Mouse (Mus musculus): ENCODE results near the gene Ift172.

- TF ChIP-seq CTCF (IDR thresholded peaks at IDR 0.05; ENCODE audit: extremely low read depth, insufficient read depth, insufficient read length, insufficient replicate concordance) (no peak), POLR2A (IDR thresholded peaks at IDR 0.05; ENCODE audit: low read depth, low read length) (no peak)
Measured at GRCm38 (mm10) chr5:31288225-31288624, 2.7 kb downstream of the Ift172 start.

Data from spleen, adult 2 months (tissue).